Mouse (Mus musculus): ENCODE measurements around the gene Tenm3. TPM values are rescaled to one million over a fixed set of nuclear protein-coding genes. Genes with fewer than 3 reads are reported as not detected.

The Tenm3 gene
- polyA plus RNA-seq, 1 experiment from 2014 or later: 47.0 TPM

DNA sequence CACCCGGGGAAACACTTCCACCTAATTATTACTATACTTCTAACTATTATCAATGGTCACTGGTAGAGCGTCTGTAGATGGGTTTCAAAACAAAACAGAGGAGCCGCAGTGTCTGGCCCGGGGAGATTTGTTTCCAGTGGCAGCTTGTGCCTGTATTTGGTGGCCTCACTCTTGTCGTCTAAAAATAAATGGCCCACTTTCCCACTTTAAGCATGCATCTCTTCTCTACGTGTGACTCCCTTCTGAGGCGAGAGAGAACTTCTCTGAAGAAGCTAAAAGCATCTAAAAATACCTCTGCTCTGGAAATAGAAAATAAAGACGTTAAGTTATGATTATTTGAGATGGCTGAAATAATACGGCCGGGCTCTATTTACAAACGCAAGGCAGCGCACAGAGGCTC is 463.7 kb downstream of the Tenm3 start:
- Histone ChIP-seq H3K4me2 (ENCODE audit: low read depth, low read length) (no peak overlapping the region), H3K9me3 (replicated peaks; ENCODE audit: control insufficient read depth, low read length) (no peaks in the 10 kb centered on the region), H3K9ac (replicated peaks; ENCODE audit: low read length) (no peak overlapping the region), H3K4me3 (ENCODE audit: low read depth, low read length) (no peak overlapping the region), H3K27me3 (ENCODE audit: control insufficient read depth, insufficient read depth, low read length) (no peaks in the 10 kb centered on the region), H3K27ac (replicated peaks; ENCODE audit: low read depth, low read length) (no peak overlapping the region), H3K36me3 (replicated peaks; ENCODE audit: control insufficient read depth, insufficient read depth, low read depth, low read length) (no peaks in the 10 kb centered on the region), H3K4me1 (ENCODE audit: control insufficient read depth, insufficient read depth, low read length) (no peaks in the 10 kb centered on the region)
- ATAC-seq (replicated peaks; ENCODE audit: insufficient number of reproducible peaks, low FRiP score, low TSS enrichment, low read depth) (no peak), DNase-seq (ENCODE audit: low spot score) (no peak)
- WGBS: 87% methylated on average over 12 of the region's 12 CpGs

DNA sequence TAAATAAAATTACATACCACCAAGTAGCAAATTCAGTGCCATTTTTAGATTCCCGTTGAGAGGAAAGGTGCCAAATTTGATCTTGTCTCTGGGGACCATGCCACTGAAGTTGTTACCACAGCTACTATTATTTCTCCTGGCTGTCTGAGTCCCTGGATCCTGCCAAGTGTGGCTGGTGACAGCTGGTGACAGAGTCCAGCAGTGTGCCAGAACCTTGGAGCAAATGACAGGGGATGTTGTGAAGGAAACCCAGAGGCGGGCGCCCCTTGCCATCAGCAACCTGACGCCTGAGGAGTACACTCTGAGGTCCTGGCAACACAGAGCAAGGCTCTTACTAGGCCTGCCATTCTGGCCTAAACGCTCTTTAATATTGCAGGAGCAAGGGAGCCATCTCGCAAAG is 467.0 kb downstream of the Tenm3 start:
- DNase-seq (ENCODE audit: low spot score): no peak
- H3K27ac ChIP-seq (replicated peaks; ENCODE audit: low read depth, low read length): no peak overlapping the region
- no peak overlapping the region for H3K4me3 ChIP-seq (ENCODE audit: low read depth, low read length)
- H3K9me3 ChIP-seq (replicated peaks; ENCODE audit: control insufficient read depth, low read length): no peaks in the 10 kb centered on the region
- no peaks in the 10 kb centered on the region for H3K4me1 ChIP-seq (ENCODE audit: control insufficient read depth, insufficient read depth, low read length)
- H3K27me3 ChIP-seq (ENCODE audit: control insufficient read depth, insufficient read depth, low read length): no peaks in the 10 kb centered on the region
- 82% methylated on average over 6 of the region's 6 CpGs for WGBS
- no peak for ATAC-seq (replicated peaks; ENCODE audit: insufficient number of reproducible peaks, low FRiP score, low TSS enrichment, low read depth)
- no peak overlapping the region for H3K4me2 ChIP-seq (ENCODE audit: low read depth, low read length)
- H3K36me3 ChIP-seq (replicated peaks; ENCODE audit: control insufficient read depth, insufficient read depth, low read depth, low read length): no peaks in the 10 kb centered on the region
- no peak overlapping the region for H3K9ac ChIP-seq (replicated peaks; ENCODE audit: low read length)

DNA sequence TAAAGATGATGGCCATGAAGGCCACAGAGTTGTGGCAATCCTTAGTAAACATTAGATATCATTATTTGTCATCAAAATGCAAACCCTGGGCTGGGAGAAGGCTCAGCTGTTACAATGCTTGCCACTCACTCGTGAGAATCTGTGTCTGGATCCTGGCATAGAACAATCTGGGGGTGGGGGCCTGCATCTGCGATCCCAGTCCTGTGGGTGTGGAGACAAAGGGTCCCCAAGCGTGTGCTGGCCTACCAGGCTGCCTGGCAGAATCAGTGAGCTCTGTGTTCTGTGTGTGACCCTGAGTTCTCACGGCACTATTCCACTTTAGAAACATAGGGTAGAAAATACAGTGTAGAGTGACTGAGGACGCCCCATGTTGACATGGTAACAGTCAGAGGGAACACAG is 468.6 kb downstream of the Tenm3 start:
- Histone ChIP-seq H3K27me3 (ENCODE audit: control insufficient read depth, insufficient read depth, low read length) (no peaks in the 10 kb centered on the region), H3K9me3 (replicated peaks; ENCODE audit: control insufficient read depth, low read length) (no peaks in the 10 kb centered on the region), H3K27ac (replicated peaks; ENCODE audit: low read depth, low read length) (no peak overlapping the region), H3K4me1 (ENCODE audit: control insufficient read depth, insufficient read depth, low read length) (no peaks in the 10 kb centered on the region), H3K36me3 (replicated peaks; ENCODE audit: control insufficient read depth, insufficient read depth, low read depth, low read length) (no peaks in the 10 kb centered on the region), H3K4me2 (ENCODE audit: low read depth, low read length) (no peak overlapping the region), H3K9ac (replicated peaks; ENCODE audit: low read length) (no peak overlapping the region), H3K4me3 (ENCODE audit: low read depth, low read length) (no peak overlapping the region)
- no peak for DNase-seq (ENCODE audit: low spot score)
- WGBS: 89% methylated on average over 5 of the region's 5 CpGs
- ATAC-seq (replicated peaks; ENCODE audit: insufficient number of reproducible peaks, low FRiP score, low TSS enrichment, low read depth): no peak

DNA sequence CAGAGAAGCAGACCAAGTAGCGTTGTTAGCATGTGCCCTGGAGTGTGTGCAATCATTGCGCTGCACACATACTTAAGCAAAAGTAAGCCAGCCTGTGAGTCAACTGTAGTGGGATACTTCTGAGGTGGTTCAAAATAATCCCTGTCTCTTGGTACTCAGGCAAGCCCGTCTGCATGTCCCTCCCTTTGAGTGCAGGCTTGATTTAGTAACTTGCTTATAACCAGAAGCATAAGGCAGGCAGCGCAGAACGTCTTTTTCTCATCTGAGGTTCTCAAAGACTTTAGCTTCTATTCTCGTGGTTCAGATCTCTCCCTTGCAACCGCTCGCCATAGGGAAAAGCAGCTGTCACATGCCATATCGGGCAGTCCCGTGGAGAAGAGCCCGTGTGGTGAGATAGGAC is 470.3 kb downstream of the Tenm3 start:
- Histone ChIP-seq H3K4me2 (ENCODE audit: low read depth, low read length) (no peak overlapping the region), H3K9me3 (replicated peaks; ENCODE audit: control insufficient read depth, low read length) (no peaks in the 10 kb centered on the region), H3K9ac (replicated peaks; ENCODE audit: low read length) (no peak overlapping the region), H3K4me1 (ENCODE audit: control insufficient read depth, insufficient read depth, low read length) (no peaks in the 10 kb centered on the region), H3K36me3 (replicated peaks; ENCODE audit: control insufficient read depth, insufficient read depth, low read depth, low read length) (no peaks in the 10 kb centered on the region), H3K27ac (replicated peaks; ENCODE audit: low read depth, low read length) (no peak overlapping the region), H3K4me3 (ENCODE audit: low read depth, low read length) (no peak overlapping the region), H3K27me3 (ENCODE audit: control insufficient read depth, insufficient read depth, low read length) (no peaks in the 10 kb centered on the region)
- ATAC-seq (replicated peaks; ENCODE audit: insufficient number of reproducible peaks, low FRiP score, low TSS enrichment, low read depth) (no peak), DNase-seq (ENCODE audit: low spot score) (no peak)
- 87% methylated on average over 11 of the region's 11 CpGs for WGBS

DNA sequence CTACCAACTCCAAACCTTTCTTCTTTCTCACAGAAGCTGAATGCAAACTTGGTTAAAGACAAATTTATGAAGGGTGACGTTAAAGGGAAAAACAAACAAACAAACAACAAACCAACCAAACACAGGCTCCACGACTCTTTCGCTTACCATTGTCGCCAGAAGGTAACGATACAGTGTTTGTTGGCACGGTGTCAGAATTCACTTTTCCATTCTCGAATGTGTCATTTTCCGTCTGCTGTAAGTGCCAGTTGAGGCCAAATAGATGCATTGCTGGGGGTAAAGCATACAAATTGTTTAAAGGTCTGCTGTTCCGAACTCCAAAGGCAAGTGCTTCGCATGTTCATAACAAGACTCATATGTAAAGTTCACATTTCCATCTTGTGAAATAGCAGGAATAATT is 476.6 kb downstream of the Tenm3 start:
- 86% methylated on average over 10 of the region's 10 CpGs for WGBS
- no peak overlapping the region for H3K4me2 ChIP-seq (ENCODE audit: low read depth, low read length)
- ATAC-seq (replicated peaks; ENCODE audit: insufficient number of reproducible peaks, low FRiP score, low TSS enrichment, low read depth): no peak

DNA sequence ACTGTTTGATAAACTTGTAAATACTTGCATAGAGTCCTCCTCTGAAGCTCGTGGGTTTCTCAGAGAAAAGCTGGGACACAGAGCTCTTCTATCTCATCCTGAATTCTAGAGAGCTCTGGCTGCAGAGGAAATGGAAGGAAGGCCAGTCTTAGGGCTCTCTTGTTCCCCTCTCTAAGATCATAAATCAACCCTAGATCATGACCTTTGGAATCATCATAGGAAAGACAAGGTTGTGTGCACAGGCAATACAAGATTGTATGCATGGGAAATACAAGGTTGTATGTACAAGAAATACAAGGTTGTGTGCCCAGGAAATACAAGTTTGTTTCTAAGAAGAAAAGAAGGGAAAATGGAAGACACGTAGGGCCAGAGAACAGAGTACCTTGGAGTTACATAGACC is 486.9 kb downstream of the Tenm3 start:
- no peak overlapping the region for H3K4me3 ChIP-seq (ENCODE audit: low read depth, low read length)
- 83% methylated on average over 2 of the region's 2 CpGs for WGBS
- no peak overlapping the region for H3K27ac ChIP-seq (replicated peaks; ENCODE audit: low read depth, low read length)
- H3K27me3 ChIP-seq (ENCODE audit: control insufficient read depth, insufficient read depth, low read length): no peaks in the 10 kb centered on the region
- H3K9ac ChIP-seq (replicated peaks; ENCODE audit: low read length): no peak overlapping the region
- no peaks in the 10 kb centered on the region for H3K4me1 ChIP-seq (ENCODE audit: control insufficient read depth, insufficient read depth, low read length)
- H3K36me3 ChIP-seq (replicated peaks; ENCODE audit: control insufficient read depth, insufficient read depth, low read depth, low read length): no peaks in the 10 kb centered on the region
- no peaks in the 10 kb centered on the region for H3K9me3 ChIP-seq (replicated peaks; ENCODE audit: control insufficient read depth, low read length)
- DNase-seq (ENCODE audit: low spot score) (no peak), ATAC-seq (replicated peaks; ENCODE audit: insufficient number of reproducible peaks, low FRiP score, low TSS enrichment, low read depth) (no peak)
- H3K4me2 ChIP-seq (ENCODE audit: low read depth, low read length): no peak overlapping the region

More for the DNA sequence above, 476.6 kb downstream of the Tenm3 start:
- no peak overlapping the region for H3K9ac ChIP-seq (replicated peaks; ENCODE audit: low read length)
- H3K4me1 ChIP-seq (ENCODE audit: control insufficient read depth, insufficient read depth, low read length): no peaks in the 10 kb centered on the region
- no peaks in the 10 kb centered on the region for H3K9me3 ChIP-seq (replicated peaks; ENCODE audit: control insufficient read depth, low read length)
- no peak for DNase-seq (ENCODE audit: low spot score)
- no peak overlapping the region for H3K27ac ChIP-seq (replicated peaks; ENCODE audit: low read depth, low read length)
- no peaks in the 10 kb centered on the region for H3K27me3 ChIP-seq (ENCODE audit: control insufficient read depth, insufficient read depth, low read length)
- no peaks in the 10 kb centered on the region for H3K36me3 ChIP-seq (replicated peaks; ENCODE audit: control insufficient read depth, insufficient read depth, low read depth, low read length)
- H3K4me3 ChIP-seq (ENCODE audit: low read depth, low read length): no peak overlapping the region

DNA sequence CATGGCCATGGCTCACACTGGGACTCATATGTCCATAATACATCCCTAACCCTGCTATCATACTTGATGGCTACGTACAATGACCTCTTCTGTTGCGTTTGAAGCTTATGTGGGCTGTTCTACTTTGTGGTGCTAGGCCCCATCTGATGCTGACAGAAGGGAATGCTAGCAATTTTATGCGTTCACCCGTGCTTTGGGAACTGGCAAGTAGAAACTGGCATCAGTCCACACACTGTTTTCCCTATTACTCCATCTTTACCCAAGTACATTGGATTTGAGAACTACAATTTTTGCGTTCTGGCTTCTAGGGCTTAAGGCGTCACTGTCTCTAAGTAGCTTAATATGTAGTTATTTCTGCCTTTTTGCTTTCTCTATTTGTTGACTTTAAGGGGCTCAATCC is 490.3 kb downstream of the Tenm3 start:
- Histone ChIP-seq H3K4me1 (ENCODE audit: control insufficient read depth, insufficient read depth, low read length) (no peaks in the 10 kb centered on the region), H3K4me2 (ENCODE audit: low read depth, low read length) (no peak overlapping the region), H3K4me3 (ENCODE audit: low read depth, low read length) (no peak overlapping the region), H3K9me3 (replicated peaks; ENCODE audit: control insufficient read depth, low read length) (no peaks in the 10 kb centered on the region), H3K27ac (replicated peaks; ENCODE audit: low read depth, low read length) (no peak overlapping the region), H3K36me3 (replicated peaks; ENCODE audit: control insufficient read depth, insufficient read depth, low read depth, low read length) (no peaks in the 10 kb centered on the region), H3K27me3 (ENCODE audit: control insufficient read depth, insufficient read depth, low read length) (no peaks in the 10 kb centered on the region), H3K9ac (replicated peaks; ENCODE audit: low read length) (no peak overlapping the region)
- DNase-seq (ENCODE audit: low spot score): no peak
- WGBS: 94% methylated on average over 6 of the region's 6 CpGs
- ATAC-seq (replicated peaks; ENCODE audit: insufficient number of reproducible peaks, low FRiP score, low TSS enrichment, low read depth): no peak

DNA sequence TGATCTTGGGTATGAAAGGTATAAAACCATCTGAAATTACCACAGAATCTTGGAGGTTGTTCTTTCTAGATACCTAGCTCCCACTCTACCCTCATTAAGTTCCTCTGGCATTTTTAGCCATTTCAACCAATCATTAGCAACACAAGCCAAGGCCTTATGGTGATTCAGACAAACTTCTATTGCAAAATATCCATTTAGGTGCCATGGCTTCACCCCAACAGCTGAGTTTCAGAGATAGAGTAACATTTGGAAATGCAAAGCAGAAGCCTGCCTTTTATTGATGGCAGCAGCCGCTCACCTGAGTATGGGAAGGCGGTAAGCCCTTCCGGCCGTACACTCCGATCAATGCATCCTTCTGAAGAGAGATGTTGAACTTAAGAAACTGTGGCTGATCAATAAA is 494.9 kb downstream of the Tenm3 start:
- WGBS: 94% methylated on average over 5 of the region's 5 CpGs

More for the DNA sequence above, 494.9 kb downstream of the Tenm3 start:
- no peak overlapping the region for H3K4me2 ChIP-seq (ENCODE audit: low read depth, low read length)
- H3K9ac ChIP-seq (replicated peaks; ENCODE audit: low read length): no peak overlapping the region
- no peaks in the 10 kb centered on the region for H3K9me3 ChIP-seq (replicated peaks; ENCODE audit: control insufficient read depth, low read length)
- ATAC-seq (replicated peaks; ENCODE audit: insufficient number of reproducible peaks, low FRiP score, low TSS enrichment, low read depth) (no peak), DNase-seq (ENCODE audit: low spot score) (no peak)
- H3K4me3 ChIP-seq (ENCODE audit: low read depth, low read length): no peak overlapping the region
- H3K36me3 ChIP-seq (replicated peaks; ENCODE audit: control insufficient read depth, insufficient read depth, low read depth, low read length): no peaks in the 10 kb centered on the region; the same call in 1 of the 2 replicates
- H3K27ac ChIP-seq (replicated peaks; ENCODE audit: low read depth, low read length): no peak overlapping the region
- no peaks in the 10 kb centered on the region for H3K27me3 ChIP-seq (ENCODE audit: control insufficient read depth, insufficient read depth, low read length)
- no peaks in the 10 kb centered on the region for H3K4me1 ChIP-seq (ENCODE audit: control insufficient read depth, insufficient read depth, low read length)

All from embryonic facial prominence, embryonic 11.5 days (tissue).